Mouse (Mus musculus): ENCODE measurements around the gene Fgf4. TPM values are rescaled to one million over a fixed set of nuclear protein-coding genes. Genes with fewer than 3 reads are reported as not detected.

Fgf4 gene
- polyA plus RNA-seq (2017; shearing (Covaris generic)): not detected

GRCm38 (mm10) chr7:144847067-144847466, at the start of gene Fgf4:
Gene Fgf4 (plus strand): TSS chr7:144847367.

GRCm38 (mm10) chr7:144837891-144838488, 9.2 kb upstream of the Fgf4 start, which contains the start of gene Fgf3:
Gene Fgf3 (plus strand): TSS chr7:144838083.

GRCm38 (mm10) chr7:144896294-144897218, 49.4 kb downstream of the Fgf4 start, which contains the start of gene Fgf15:
Gene Fgf15 (plus strand): TSS chr7:144896531.

Other genes with a start within 250 kb of the Fgf4 start
- not detected for gene Ano1, start 95.4 kb upstream of the Fgf4 start, polyA plus RNA-seq (2017; shearing (Covaris generic))
- gene Fgf3, start 9.3 kb upstream of the Fgf4 start, polyA plus RNA-seq (2017; shearing (Covaris generic)): not detected
- gene Fgf15, start 49.2 kb downstream of the Fgf4 start, polyA plus RNA-seq (2017; shearing (Covaris generic)): not detected
- gene LTO1, start 67.7 kb downstream of the Fgf4 start, polyA plus RNA-seq (2017; shearing (Covaris generic)): 31.8 TPM
- gene Ccnd1, start 92.6 kb downstream of the Fgf4 start, polyA plus RNA-seq (2017; shearing (Covaris generic)): 0.35 TPM

Measured in inflammation-experienced regulatory T-cells, adult 16 weeks (primary cell).